Mouse (Mus musculus): ENCODE results near the gene Olfr74. TPM values are rescaled to one million over a fixed set of nuclear protein-coding genes. Genes with fewer than 3 reads are reported as not detected.
"Not testable (repeated sequence)": the region's sequence is repeated elsewhere in the genome, so short reads cannot be mapped to it uniquely, and the experiment has no call there.

Gene Olfr74
- not detected in 2 replicates for polyA plus RNA-seq (2015; fragmentation: Nextera tagmentation; extraction: Ambion mirVana)

DNA sequence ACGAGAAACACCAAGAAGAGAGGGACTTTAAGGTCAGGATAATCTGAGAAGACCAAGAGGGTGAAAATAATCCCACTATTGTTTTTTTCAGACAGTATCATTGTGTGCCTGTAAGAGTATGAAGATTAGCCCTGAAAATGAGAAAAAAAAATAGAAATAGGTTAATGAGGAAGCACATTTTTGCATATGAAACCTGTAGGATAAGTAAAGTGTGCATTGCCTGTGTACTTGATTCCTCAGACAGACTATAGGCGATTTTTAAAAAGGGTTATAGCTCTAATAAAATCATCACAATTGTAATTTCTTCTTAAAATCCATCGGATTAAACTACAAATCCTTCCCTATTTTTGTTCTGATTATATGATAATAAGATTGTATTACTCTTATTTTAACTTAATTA is at the start of gene Olfr74:
Gene Olfr74 (minus strand): TSS at position 101 of the 400 bp plus-strand sequence.
- no peak for DNase-seq (ENCODE audit: low spot score)

- not testable (repeated sequence) for DNase-seq (ENCODE audit: low spot score)
Measured at GRCm38 (mm10) chr2:88022474-88022873, 48.0 kb upstream of the Olfr74 start, which contains the start of gene Olfr1161. Olfr1161 (plus strand) TSS chr2:88022774.

DNA sequence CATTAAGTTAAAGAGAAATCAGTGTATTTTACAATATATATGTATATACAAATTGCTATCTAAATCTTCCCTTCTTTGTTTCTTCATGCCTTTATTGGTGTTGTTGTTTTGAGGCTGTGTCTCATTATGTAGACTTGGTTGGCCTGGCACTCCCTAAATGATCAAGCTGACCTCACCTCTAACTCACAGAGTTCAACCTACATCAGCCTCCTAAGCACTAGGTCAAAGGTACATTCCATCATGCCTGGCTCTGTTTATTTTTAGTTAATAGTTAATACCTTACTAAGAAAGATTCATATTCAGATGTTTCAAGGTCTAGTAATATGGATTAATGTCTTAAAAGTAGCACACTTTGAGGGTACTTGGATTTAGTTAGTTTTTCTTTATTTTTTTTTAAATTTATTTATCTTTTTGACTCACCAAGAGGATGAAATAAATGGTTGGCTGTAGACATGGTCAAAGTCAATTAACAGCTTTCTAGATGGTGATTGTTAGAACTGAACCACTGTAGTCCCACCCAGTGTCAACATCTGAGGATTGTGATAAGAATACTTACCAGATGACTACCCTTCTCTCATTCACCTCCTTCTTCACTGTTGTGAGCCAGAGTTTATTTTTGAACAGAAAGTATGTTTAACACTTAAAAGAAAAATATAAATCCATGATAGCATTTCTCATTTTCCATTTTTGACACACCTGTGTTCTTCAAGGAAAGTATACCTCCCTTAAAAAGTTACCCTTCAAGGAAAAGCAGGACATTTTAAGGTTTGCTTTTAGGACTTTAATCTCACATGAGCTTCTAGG is 33.3 kb upstream of the Olfr74 start, which contains the start of gene Olfr1160:
Gene Olfr1160 (minus strand): TSS at position 754 of the 804 bp plus-strand sequence.
- DNase-seq (ENCODE audit: low spot score) = no peak

GRCm38 (mm10) chr2:87989813-87990212 is 15.3 kb upstream of the Olfr74 start, which contains the start of gene Olfr1158:
Olfr1158 (plus strand) TSS chr2:87990113.
- no peak for DNase-seq (ENCODE audit: low spot score)

DNA sequence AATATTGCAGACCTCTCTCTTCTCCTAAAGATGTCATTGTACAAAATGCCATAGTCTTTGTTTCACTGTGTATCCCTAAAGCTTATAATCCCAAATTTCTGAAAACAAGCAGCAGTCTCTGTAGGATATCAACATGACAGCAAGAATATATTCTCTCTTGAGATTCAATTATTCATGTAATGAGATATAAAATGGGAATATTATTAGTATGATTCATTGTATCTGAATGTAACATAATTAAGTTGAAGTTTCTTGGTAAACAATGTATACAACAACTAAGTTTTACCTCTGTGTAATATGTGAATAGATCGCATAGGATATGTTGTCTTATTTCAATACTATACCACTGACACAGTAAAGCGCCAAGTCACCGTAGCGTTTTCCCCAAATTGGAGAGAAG is 6.3 kb downstream of the Olfr74 start, which contains the start of gene Olfr1157:
Gene Olfr1157 (minus strand): TSS at position 101 of the 400 bp plus-strand sequence.
- DNase-seq (ENCODE audit: low spot score) = no peak

DNA sequence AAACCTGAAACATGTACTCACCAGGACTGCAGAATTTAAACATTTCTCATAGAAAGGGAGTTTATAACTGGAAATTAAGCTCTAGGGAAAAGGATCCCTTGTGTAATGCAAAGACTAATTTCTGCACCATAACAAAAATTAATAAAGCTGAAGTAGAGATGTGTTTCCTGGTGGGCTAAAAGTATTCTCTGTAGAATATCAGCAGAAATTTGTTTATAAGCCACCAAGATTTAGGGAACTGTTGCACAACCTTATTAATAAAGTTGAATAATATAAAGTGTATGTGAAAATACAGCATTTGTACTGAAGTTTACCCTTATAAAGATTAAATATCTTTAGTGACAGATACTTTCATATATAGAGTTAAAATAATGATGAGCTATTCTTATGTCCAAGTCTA is 21.5 kb downstream of the Olfr74 start, which contains the start of gene Olfr1156:
Gene Olfr1156 (minus strand): TSS at position 101 of the 400 bp plus-strand sequence.
- no peak for DNase-seq (ENCODE audit: low spot score)

GRCm38 (mm10) chr2:87945037-87945436 is 29.4 kb downstream of the Olfr74 start, which contains the start of gene Olfr1155:
Olfr1155 (minus strand) TSS chr2:87945137.
- DNase-seq (ENCODE audit: low spot score) = no peak

Other genes starting within 250 kb of the Olfr74 start
- gene Olfr1138, start 234.7 kb downstream of the Olfr74 start, polyA plus RNA-seq (2015; fragmentation: Nextera tagmentation; extraction: Ambion mirVana) = not detected in 2 replicates
- gene Olfr1140, start 230.9 kb downstream of the Olfr74 start, polyA plus RNA-seq (2015; fragmentation: Nextera tagmentation; extraction: Ambion mirVana) = not detected in 2 replicates
- gene Olfr1141, start 220.7 kb downstream of the Olfr74 start, polyA plus RNA-seq (2015; fragmentation: Nextera tagmentation; extraction: Ambion mirVana) = not detected in 2 replicates
- gene Olfr152, start 195.2 kb downstream of the Olfr74 start, polyA plus RNA-seq (2015; fragmentation: Nextera tagmentation; extraction: Ambion mirVana) = not detected in 2 replicates
- gene Olfr1143, start 174.1 kb downstream of the Olfr74 start, polyA plus RNA-seq (2015; fragmentation: Nextera tagmentation; extraction: Ambion mirVana) = not detected in 2 replicates
- gene Olfr1145, start 164.8 kb downstream of the Olfr74 start, polyA plus RNA-seq (2015; fragmentation: Nextera tagmentation; extraction: Ambion mirVana) = not detected in 2 replicates
- not detected in 2 replicates for gene Olfr1148, start 144.1 kb downstream of the Olfr74 start, polyA plus RNA-seq (2015; fragmentation: Nextera tagmentation; extraction: Ambion mirVana)
- not detected in 2 replicates for gene Olfr1150-ps1, start 130.7 kb downstream of the Olfr74 start, polyA plus RNA-seq (2015; fragmentation: Nextera tagmentation; extraction: Ambion mirVana)
- not detected in 2 replicates for gene Olfr1151, start 118.8 kb downstream of the Olfr74 start, polyA plus RNA-seq (2015; fragmentation: Nextera tagmentation; extraction: Ambion mirVana)
- not detected in 2 replicates for gene Olfr1152, start 108.2 kb downstream of the Olfr74 start, polyA plus RNA-seq (2015; fragmentation: Nextera tagmentation; extraction: Ambion mirVana)
- not detected in 2 replicates for gene Olfr1153, start 79.7 kb downstream of the Olfr74 start, polyA plus RNA-seq (2015; fragmentation: Nextera tagmentation; extraction: Ambion mirVana)
- not detected in 2 replicates for gene Olfr1154, start 69.5 kb downstream of the Olfr74 start, polyA plus RNA-seq (2015; fragmentation: Nextera tagmentation; extraction: Ambion mirVana)
- not detected in 2 replicates for gene Olfr1155, start 29.5 kb downstream of the Olfr74 start, polyA plus RNA-seq (2015; fragmentation: Nextera tagmentation; extraction: Ambion mirVana)
- not detected in 2 replicates for gene Olfr1156, start 21.6 kb downstream of the Olfr74 start, polyA plus RNA-seq (2015; fragmentation: Nextera tagmentation; extraction: Ambion mirVana)
- not detected in 2 replicates for gene Olfr1157, start 6.4 kb downstream of the Olfr74 start, polyA plus RNA-seq (2015; fragmentation: Nextera tagmentation; extraction: Ambion mirVana)
- gene Olfr1158, start 15.4 kb upstream of the Olfr74 start, polyA plus RNA-seq (2015; fragmentation: Nextera tagmentation; extraction: Ambion mirVana) = not detected in 2 replicates
- not detected in 2 replicates for gene Olfr1160, start 33.6 kb upstream of the Olfr74 start, polyA plus RNA-seq (2015; fragmentation: Nextera tagmentation; extraction: Ambion mirVana)
- not detected in 2 replicates for gene Olfr1161, start 48.1 kb upstream of the Olfr74 start, polyA plus RNA-seq (2015; fragmentation: Nextera tagmentation; extraction: Ambion mirVana)
- not detected in 2 replicates for gene Olfr73, start 63.0 kb upstream of the Olfr74 start, polyA plus RNA-seq (2015; fragmentation: Nextera tagmentation; extraction: Ambion mirVana)
- gene Olfr1162, start 76.5 kb upstream of the Olfr74 start, polyA plus RNA-seq (2015; fragmentation: Nextera tagmentation; extraction: Ambion mirVana) = not detected in 2 replicates
- not detected in 2 replicates for gene Olfr1163, start 97.2 kb upstream of the Olfr74 start, polyA plus RNA-seq (2015; fragmentation: Nextera tagmentation; extraction: Ambion mirVana)
- gene Olfr1164, start 119.3 kb upstream of the Olfr74 start, polyA plus RNA-seq (2015; fragmentation: Nextera tagmentation; extraction: Ambion mirVana) = not detected in 2 replicates
- gene Olfr1166, start 153.6 kb upstream of the Olfr74 start, polyA plus RNA-seq (2015; fragmentation: Nextera tagmentation; extraction: Ambion mirVana) = not detected in 2 replicates
- gene Olfr1167, start 180.5 kb upstream of the Olfr74 start, polyA plus RNA-seq (2015; fragmentation: Nextera tagmentation; extraction: Ambion mirVana) = 0.12 TPM in 1 of 2 replicates, not detected in the other
- gene Olfr1168, start 207.2 kb upstream of the Olfr74 start, polyA plus RNA-seq (2015; fragmentation: Nextera tagmentation; extraction: Ambion mirVana) = not detected in 2 replicates

Measured in thymus, postnatal 0 days (tissue).